Mouse (Mus musculus) right cerebral cortex, postnatal 10 days (tissue): ENCODE measurements around the gene Pus10.
A peak's percentile ranks its signal among the peaks of the same experiment; 100 is the strongest.

Experiments used
- DNase-seq, 2 experiments: peaks; one replicate each; pipeline ENCODE4 v3.0.0; 2021; ENCODE audit warnings: low spot score in 2 of 2

Pus10 gene

GRCm38 (mm10) chr11:23665311-23665786 is at the start of gene Pus10:
TSS of gene Pus10 (plus strand) at chr11:23665674.
- no peak for DNase-seq

- no peak for DNase-seq
These were observed 46.5 kb upstream of the Pus10 start for GRCm38 (mm10) chr11:23618995-23619394.

- DNase-seq, result no peak
These were observed 34.8 kb upstream of the Pus10 start for GRCm38 (mm10) chr11:23630664-23631063.

DNA sequence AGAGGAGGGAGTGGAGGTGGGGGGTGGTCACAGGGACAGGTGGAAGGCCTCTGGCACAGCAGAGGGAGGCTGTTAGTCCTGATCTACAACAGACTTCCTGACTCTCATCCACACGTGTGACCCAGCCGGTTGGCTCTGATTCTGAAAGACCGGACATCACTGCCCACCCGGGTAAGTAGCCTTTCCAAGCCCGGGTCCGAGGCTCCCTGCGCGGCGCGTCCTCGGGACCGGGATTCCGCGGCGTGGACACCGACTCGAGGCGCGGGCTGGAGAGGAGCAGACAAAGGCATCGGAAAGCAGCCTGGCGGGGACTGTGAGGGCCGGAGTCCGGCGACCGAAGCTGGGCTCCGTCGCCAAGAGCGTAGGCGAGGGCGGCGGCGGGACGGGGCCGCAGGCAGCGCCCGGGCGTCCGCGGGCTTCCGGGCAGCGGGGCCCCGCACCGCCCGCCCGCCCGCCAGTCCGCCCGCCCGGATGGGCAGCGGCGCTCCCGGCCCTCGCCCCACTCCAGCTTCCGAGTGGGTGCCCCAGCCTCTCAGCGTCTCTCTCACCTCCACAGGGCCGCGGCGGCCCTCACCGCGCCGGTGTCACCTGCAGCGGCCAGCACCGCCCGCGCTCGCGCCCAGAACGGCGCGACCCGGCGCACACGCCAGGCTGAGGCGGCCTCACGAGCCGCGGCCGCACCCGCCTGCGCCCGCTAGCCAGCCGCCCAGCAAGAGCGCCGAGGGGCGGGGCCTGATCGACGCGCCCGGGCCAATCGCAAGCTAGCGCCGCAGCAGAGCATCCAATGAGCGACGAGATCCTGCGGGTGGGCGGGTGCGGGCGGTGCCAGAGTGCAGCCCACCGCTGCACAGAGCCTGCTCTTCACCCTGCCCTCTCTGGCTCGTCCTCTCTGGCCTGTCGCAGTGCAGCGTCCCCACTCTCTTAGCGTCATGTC is 32.3 kb upstream of the Pus10 start, which contains the start of gene 0610010F05Rik:
Gene 0610010F05Rik, minus strand, starts transcription at position 695 of the 934 bp plus-strand sequence.
- DNase-seq, result peak; percentile 91 to 92

DNA sequence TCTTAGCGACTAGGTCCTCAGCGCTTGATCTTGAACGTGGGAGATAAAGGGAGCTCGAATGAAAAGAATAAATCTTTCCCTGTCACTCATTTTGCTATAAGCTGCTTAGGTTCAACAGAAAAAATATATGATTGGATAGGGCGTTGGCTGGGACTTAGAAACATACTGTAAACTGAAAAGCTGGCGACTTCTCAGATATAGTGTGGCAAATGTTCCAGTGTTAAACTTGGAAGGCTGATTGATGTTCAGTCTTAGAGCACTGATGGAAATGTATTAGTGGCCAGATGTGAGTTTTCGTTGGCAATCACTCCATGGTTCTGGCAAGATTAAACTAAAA is 31.6 kb upstream of the Pus10 start:
- no peak for DNase-seq

DNA sequence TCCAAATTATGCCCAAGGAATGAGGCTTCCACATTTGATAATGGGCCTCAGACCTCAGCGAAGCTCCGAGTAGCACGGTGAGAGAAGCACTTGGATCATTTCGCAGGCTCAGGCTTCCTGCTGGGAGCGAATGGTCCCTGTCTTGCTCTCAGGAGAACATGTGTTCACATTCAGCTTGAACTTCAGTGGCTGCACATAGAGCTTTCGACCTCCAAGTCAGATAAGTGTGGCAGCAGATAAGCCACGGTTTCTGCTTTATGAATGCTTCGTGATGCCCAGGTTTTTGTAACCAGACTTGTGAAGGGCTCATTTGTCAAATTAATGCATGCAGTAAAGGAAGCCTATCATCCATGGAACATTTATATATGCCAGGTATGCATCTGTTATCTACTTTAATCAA is 30.9 kb upstream of the Pus10 start:
- peak in 1 of 2 experiments; percentile 26 for DNase-seq

GRCm38 (mm10) chr11:23647431-23647830 is 18.0 kb upstream of the Pus10 start:
- no peak for DNase-seq

GRCm38 (mm10) chr11:23647835-23648234 is 17.6 kb upstream of the Pus10 start:
- no peak for DNase-seq

- no peak for DNase-seq
These were observed 11.8 kb upstream of the Pus10 start for GRCm38 (mm10) chr11:23653666-23654065.

- no peak for DNase-seq
These were observed 7.7 kb upstream of the Pus10 start for GRCm38 (mm10) chr11:23657791-23658190.

GRCm38 (mm10) chr11:23664232-23664631 is 1.2 kb upstream of the Pus10 start:
- DNase-seq, result no peak

- peak; percentile 96 for DNase-seq
These were observed 476 bp downstream of the Pus10 start, which contains the start of gene Pex13 for GRCm38 (mm10) chr11:23665798-23666501. TSS of gene Pex13 (minus strand) at chr11:23665959.

- no peak for DNase-seq
These were observed 1.1 kb downstream of the Pus10 start for GRCm38 (mm10) chr11:23666526-23666925.

DNA sequence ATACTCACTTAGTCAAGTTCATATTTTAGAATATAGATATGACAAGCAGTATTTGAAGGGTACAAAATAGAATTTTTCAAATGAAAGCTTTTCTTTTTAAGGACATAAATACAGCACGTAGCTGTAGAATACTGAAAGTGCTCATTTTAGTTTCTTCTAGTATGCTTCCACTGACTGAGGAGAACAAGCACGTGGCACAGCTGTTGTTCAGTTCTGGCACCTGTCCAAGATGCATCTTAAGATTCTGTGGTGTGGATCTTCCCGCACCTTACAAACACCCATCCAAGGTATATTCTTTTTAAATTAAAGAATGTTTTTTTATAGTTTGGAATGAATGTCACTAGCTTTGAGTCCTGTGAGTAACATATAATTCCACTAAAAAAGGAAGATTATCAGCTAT is 1.7 kb downstream of the Pus10 start:
- peak; percentile 36 to 42 for DNase-seq

GRCm38 (mm10) chr11:23672256-23672749 is 6.8 kb downstream of the Pus10 start:
- DNase-seq, result no peak

DNA sequence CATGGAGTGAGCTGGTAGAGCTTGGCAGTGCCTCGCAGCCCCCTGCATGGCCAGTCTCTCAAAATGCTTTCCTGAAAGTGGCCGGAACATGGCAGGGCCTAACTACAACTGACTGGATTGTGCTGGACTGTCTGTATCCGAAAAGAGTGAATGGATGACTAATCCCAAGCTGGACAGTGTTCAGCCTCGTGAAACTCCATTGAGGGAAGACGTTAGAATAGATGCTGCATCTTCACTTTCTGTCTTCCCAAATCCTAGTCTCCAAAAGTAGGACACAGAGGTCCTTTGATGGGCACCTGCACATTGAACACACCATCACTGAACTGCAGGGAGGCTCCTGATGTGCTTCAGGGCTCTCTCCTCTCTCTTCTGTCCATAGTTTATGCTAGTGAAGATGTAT is 10.6 kb downstream of the Pus10 start:
- no peak for DNase-seq

GRCm38 (mm10) chr11:23679044-23679642 is 13.7 kb downstream of the Pus10 start:
- DNase-seq, result peak; percentile 45 to 73

DNA sequence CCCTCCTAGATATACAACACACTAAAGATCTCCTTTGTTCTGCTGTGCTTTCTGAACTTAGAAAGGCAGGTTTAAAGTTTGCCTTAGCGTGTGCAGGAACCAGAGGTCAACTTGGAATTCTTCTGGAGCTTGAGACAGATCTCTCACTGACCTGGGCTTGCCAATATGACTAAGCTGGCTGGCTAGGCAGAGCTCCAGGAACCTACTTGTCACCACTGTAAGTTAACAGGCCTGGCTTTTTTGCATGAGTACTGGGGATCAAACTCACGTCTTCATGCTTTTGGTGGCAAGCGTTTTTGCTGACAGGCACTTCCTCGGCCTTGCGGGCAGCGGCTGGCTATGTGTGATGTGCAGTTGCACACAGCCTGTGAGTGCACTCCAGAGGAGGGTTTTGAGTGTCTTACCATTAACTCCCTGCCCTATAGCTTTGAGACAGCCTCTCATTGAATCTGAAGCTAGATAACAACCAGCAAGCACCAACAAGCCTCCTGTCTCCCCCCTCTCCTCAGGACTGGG is 15.0 kb downstream of the Pus10 start:
- no peak for DNase-seq

GRCm38 (mm10) chr11:23682561-23682960 is 17.1 kb downstream of the Pus10 start:
- no peak for DNase-seq

DNA sequence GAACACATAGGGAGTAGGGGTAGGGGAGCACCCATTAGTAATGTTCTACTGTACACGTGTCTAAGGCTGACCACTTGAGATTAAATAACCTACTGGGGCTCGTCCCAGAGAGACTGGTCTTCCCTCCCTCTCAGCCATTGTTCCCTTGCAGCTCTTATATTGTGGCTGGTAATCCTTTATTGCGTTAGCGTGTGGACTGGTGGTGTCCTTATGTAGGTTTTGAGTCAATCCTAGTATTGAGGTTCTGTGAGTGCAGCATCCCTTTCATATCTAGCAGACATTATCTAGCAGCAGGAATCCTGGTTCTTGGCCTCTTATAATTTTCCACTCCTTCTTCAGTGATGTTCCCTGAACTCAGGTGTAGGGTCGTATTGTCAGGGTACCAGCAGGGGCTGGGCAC is 21.2 kb downstream of the Pus10 start:
- no peak for DNase-seq

DNA sequence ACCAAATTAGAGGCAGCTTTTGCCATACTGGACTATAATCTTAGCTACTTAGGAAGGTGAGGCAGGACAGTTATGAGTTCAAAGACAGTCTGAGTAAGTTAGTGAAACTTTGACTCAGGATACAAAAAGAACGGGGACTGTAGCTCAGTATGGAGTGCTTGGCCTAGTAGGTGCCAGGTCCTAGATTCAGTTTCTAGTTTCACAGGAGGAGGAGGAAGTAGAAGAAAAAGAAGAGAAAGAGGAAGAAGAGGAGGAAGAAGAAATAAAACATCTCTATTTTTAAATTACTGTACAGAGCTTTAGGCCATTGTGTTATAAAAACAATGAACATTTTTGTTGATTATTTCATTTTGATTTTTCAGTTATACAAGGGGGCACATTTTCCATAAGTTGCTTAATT is 22.6 kb downstream of the Pus10 start:
- DNase-seq, result no peak

GRCm38 (mm10) chr11:23693286-23693685 is 27.8 kb downstream of the Pus10 start:
- no peak for DNase-seq
